Mouse (Mus musculus) liver, embryonic 13.5 days (tissue): ENCODE measurements around the gene Nos3. TPM values are rescaled to one million over a fixed set of nuclear protein-coding genes. Genes with fewer than 3 reads are reported as not detected.
A peak's percentile ranks its signal among the peaks of the same experiment; 100 is the strongest.

ENCODE experiments used
- ATAC-seq: fragments of 200-750 bp; cut with Nextera tagmentation; 2 replicates; pipeline ENCODE4 v1.8.0; 2017; ENCODE audit warnings: low read depth, mild to moderate bottlenecking, moderate number of reproducible peaks, moderate library complexity
- DNase-seq: peaks from one replicate; pipeline ENCODE4 v3.0.0; 2022
- H3K27ac ChIP-seq: fragments of 300-500 bp; sonication (generic); 2 replicates; pipeline ENCODE4 v1.5.1; 2015; ENCODE audit warnings: moderate library complexity, mild to moderate bottlenecking, inconsistent platforms
- H3K27me3 ChIP-seq: fragments of 300-500 bp; sonication (generic); 2 replicates; pipeline ENCODE4 v1.6.1; 2015; ENCODE audit warnings: mild to moderate bottlenecking, inconsistent platforms
- H3K36me3 ChIP-seq: fragments of 300-500 bp; sonication (generic); 2 replicates; pipeline ENCODE4 v1.6.1; 2015; ENCODE audit warnings: mild to moderate bottlenecking, inconsistent platforms
- H3K4me1 ChIP-seq: fragments of 300-500 bp; sonication (generic); replicated peaks from 2 replicates; pipeline ENCODE4 v1.6.1; 2015; ENCODE audit warnings: inconsistent platforms
- H3K4me2 ChIP-seq: fragments of 300-500 bp; sonication (generic); 2 replicates; pipeline ENCODE4 v1.6.1; 2015; ENCODE audit warnings: inconsistent platforms, mild to moderate bottlenecking, moderate library complexity
- H3K4me3 ChIP-seq: fragments of 300-500 bp; sonication (generic); replicated peaks from 2 replicates; pipeline ENCODE4 v1.5.1; 2015; ENCODE audit warnings: mild to moderate bottlenecking, inconsistent platforms
- H3K9ac ChIP-seq: fragments of 300-500 bp; sonication (generic); 2 replicates; pipeline ENCODE4 v1.6.1; 2015; ENCODE audit warnings: mild to moderate bottlenecking, inconsistent platforms
- H3K9me3 ChIP-seq: fragments of 300-500 bp; sonication (generic); replicated peaks from 2 replicates; pipeline ENCODE4 v1.6.1; 2016; ENCODE audit warnings: inconsistent platforms
- WGBS: fragments of 180-500 bp; shearing (Covaris S2); methylation state at CpG from one replicate; pipeline ENCODE4 v1.1.7; 2015; ENCODE audit not compliant: insufficient replicate concordance; 5-methylcytosine and 5-hydroxymethylcytosine counted together
- polyA plus RNA-seq: library from polyadenylated mRNA; unstranded; fragments of >200 nt; fragmentation: Nextera tagmentation; extraction: Ambion mirVana; gene quantifications from 2 replicates; pipeline ENCODE4 v1.2.1, GENCODE M21; 2015

The Nos3 gene
- polyA plus RNA-seq, 1 experiment from 2014 or later = 2.7 TPM

GRCm38 (mm10) chr5:24346313-24346712 is 18.3 kb upstream of the Nos3 start:
- H3K27me3 ChIP-seq = peaks cover 56% of the 10 kb centered on the region
- H3K36me3 ChIP-seq = no peaks in the 10 kb centered on the region
- DNase-seq (no peak), ATAC-seq (no peak)
- 32% methylated on average over 7 of the region's 7 CpGs for WGBS
- no peak overlapping the region for H3K4me3 ChIP-seq
- no peak overlapping the region for H3K9ac ChIP-seq
- no peaks in the 10 kb centered on the region for H3K9me3 ChIP-seq
- no peak overlapping the region for H3K4me2 ChIP-seq
- no peak overlapping the region for H3K27ac ChIP-seq
- peaks cover 70% of the 10 kb centered on the region for H3K4me1 ChIP-seq

GRCm38 (mm10) chr5:24347186-24347875 is 17.3 kb upstream of the Nos3 start:
- Histone ChIP-seq H3K27ac (no peak overlapping the region), H3K36me3 (no peaks in the 10 kb centered on the region), H3K4me1 (peaks cover 75% of the 10 kb centered on the region), H3K27me3 (peaks cover 66% of the 10 kb centered on the region), H3K9me3 (no peaks in the 10 kb centered on the region), H3K4me3 (no peak overlapping the region), H3K4me2 (peak overlapping the region; percentile 74; the same call in 1 of the 2 replicates), H3K9ac (no peak overlapping the region)
- DNase-seq (no peak), ATAC-seq (no peak)
- WGBS = 58% methylated on average over 7 of the region's 7 CpGs

- Histone ChIP-seq H3K27ac (no peak overlapping the region), H3K4me2 (peak overlapping the region; percentile 74), H3K9ac (peak overlapping the region; percentile 41; the same call in 1 of the 2 replicates), H3K4me3 (peak overlapping the region; percentile 54), H3K9me3 (no peaks in the 10 kb centered on the region), H3K27me3 (peaks cover 74% of the 10 kb centered on the region), H3K36me3 (no peaks in the 10 kb centered on the region), H3K4me1 (peaks cover 72% of the 10 kb centered on the region)
- ATAC-seq (peak; percentile 56), DNase-seq (peak; percentile 63)
- WGBS = 1% methylated on average over 41 of the region's 41 CpGs
Observed at GRCm38 (mm10) chr5:24348128-24348527, 16.5 kb upstream of the Nos3 start.

- H3K4me3 ChIP-seq = peak overlapping the region; percentile 54
- H3K27ac ChIP-seq = no peak overlapping the region
- H3K36me3 ChIP-seq = no peaks in the 10 kb centered on the region
- DNase-seq (no peak), ATAC-seq (no peak)
- H3K9ac ChIP-seq = peak overlapping the region; percentile 41; the same call in 1 of the 2 replicates
- H3K4me2 ChIP-seq = peak overlapping the region; percentile 74
- peaks cover 68% of the 10 kb centered on the region for H3K4me1 ChIP-seq
- under 1% methylated on average over 28 of the region's 30 CpGs for WGBS
- H3K27me3 ChIP-seq = peaks cover 79% of the 10 kb centered on the region
- no peaks in the 10 kb centered on the region for H3K9me3 ChIP-seq
Observed at GRCm38 (mm10) chr5:24348546-24348945, 16.1 kb upstream of the Nos3 start.

GRCm38 (mm10) chr5:24350073-24350472 is 14.5 kb upstream of the Nos3 start:
- Histone ChIP-seq H3K27ac (no peak overlapping the region), H3K9me3 (no peaks in the 10 kb centered on the region), H3K4me3 (no peak overlapping the region), H3K9ac (no peak overlapping the region), H3K36me3 (no peaks in the 10 kb centered on the region), H3K4me2 (no peak overlapping the region), H3K4me1 (peaks cover 53% of the 10 kb centered on the region), H3K27me3 (peaks cover 90% of the 10 kb centered on the region)
- ATAC-seq = no peak
- DNase-seq = no peak
- WGBS = 59% methylated on average over 3 of the region's 3 CpGs

GRCm38 (mm10) chr5:24350531-24351250 is 13.9 kb upstream of the Nos3 start:
- WGBS = 42% methylated on average over 15 of the region's 15 CpGs
- no peak overlapping the region for H3K27ac ChIP-seq
- peaks cover 47% of the 10 kb centered on the region for H3K4me1 ChIP-seq
- no peak for ATAC-seq
- H3K36me3 ChIP-seq = no peaks in the 10 kb centered on the region
- no peak for DNase-seq
- peak overlapping the region; percentile 51; the same call in 1 of the 2 replicates for H3K9ac ChIP-seq
- H3K27me3 ChIP-seq = peaks cover 90% of the 10 kb centered on the region
- no peaks in the 10 kb centered on the region for H3K9me3 ChIP-seq
- H3K4me2 ChIP-seq = peak overlapping the region; percentile 73
- peak overlapping the region; percentile 62 for H3K4me3 ChIP-seq

GRCm38 (mm10) chr5:24351278-24351677 is 13.3 kb upstream of the Nos3 start, which contains the start of gene Kcnh2:
Gene Kcnh2, minus strand, starts transcription at chr5:24351604.
- H3K4me3 ChIP-seq = peak within 1 kb of the TSS; percentile 62
- peaks cover 92% of the 10 kb centered on the region for H3K27me3 ChIP-seq
- no peaks in the 10 kb centered on the region for H3K9me3 ChIP-seq
- WGBS = under 1% methylated on average over 33 of the region's 53 CpGs
- DNase-seq = no peak
- H3K4me1 ChIP-seq = peaks cover 41% of the 10 kb centered on the region
- H3K4me2 ChIP-seq = peak within 1 kb of the TSS; percentile 73
- no peaks in the 10 kb centered on the region for H3K36me3 ChIP-seq
- peak; percentile 19; the same call in 1 of the 2 replicates for ATAC-seq
- no peak within 1 kb of the TSS for H3K27ac ChIP-seq
- H3K9ac ChIP-seq = peak within 1 kb of the TSS; percentile 51; the same call in 1 of the 2 replicates

GRCm38 (mm10) chr5:24351701-24352171 is 12.9 kb upstream of the Nos3 start:
- peaks cover 41% of the 10 kb centered on the region for H3K4me1 ChIP-seq
- H3K4me3 ChIP-seq = peak overlapping the region; percentile 62
- under 1% methylated on average over 39 of the region's 41 CpGs for WGBS
- H3K36me3 ChIP-seq = no peaks in the 10 kb centered on the region
- ATAC-seq = peak; percentile 65
- H3K27me3 ChIP-seq = peaks cover 91% of the 10 kb centered on the region
- peak; percentile 38 for DNase-seq
- H3K9me3 ChIP-seq = no peaks in the 10 kb centered on the region
- peak overlapping the region; percentile 73 for H3K4me2 ChIP-seq
- no peak overlapping the region for H3K27ac ChIP-seq
- peak overlapping the region; percentile 51; the same call in 1 of the 2 replicates for H3K9ac ChIP-seq

- peaks cover 88% of the 10 kb centered on the region for H3K27me3 ChIP-seq
- no peaks in the 10 kb centered on the region for H3K36me3 ChIP-seq
- peak overlapping the region; percentile 73 for H3K4me2 ChIP-seq
- WGBS = 3% methylated on average over 24 of the region's 24 CpGs
- ATAC-seq = no peak
- DNase-seq = no peak
- peak overlapping the region; percentile 62 for H3K4me3 ChIP-seq
- peaks cover 41% of the 10 kb centered on the region for H3K4me1 ChIP-seq
- H3K27ac ChIP-seq = no peak overlapping the region
- no peak overlapping the region for H3K9ac ChIP-seq
- H3K9me3 ChIP-seq = no peaks in the 10 kb centered on the region
Observed at GRCm38 (mm10) chr5:24352251-24352859, 12.3 kb upstream of the Nos3 start.

- DNase-seq (no peak), ATAC-seq (no peak)
- no peaks in the 10 kb centered on the region for H3K36me3 ChIP-seq
- H3K27ac ChIP-seq = no peak overlapping the region
- H3K9me3 ChIP-seq = no peaks in the 10 kb centered on the region
- no peak overlapping the region for H3K4me2 ChIP-seq
- WGBS = 24% methylated on average over 4 of the region's 4 CpGs
- peaks cover 31% of the 10 kb centered on the region for H3K4me1 ChIP-seq
- H3K27me3 ChIP-seq = peaks cover 78% of the 10 kb centered on the region
- no peak overlapping the region for H3K4me3 ChIP-seq
- no peak overlapping the region for H3K9ac ChIP-seq
Observed at GRCm38 (mm10) chr5:24353327-24353726, 11.3 kb upstream of the Nos3 start.

GRCm38 (mm10) chr5:24356764-24357163 is 7.8 kb upstream of the Nos3 start:
- WGBS = 35% methylated on average over 4 of the region's 4 CpGs
- Histone ChIP-seq H3K4me2 (no peak overlapping the region), H3K27me3 (peaks cover 53% of the 10 kb centered on the region), H3K27ac (no peak overlapping the region), H3K4me3 (no peak overlapping the region), H3K36me3 (no peaks in the 10 kb centered on the region), H3K9ac (no peak overlapping the region), H3K9me3 (no peaks in the 10 kb centered on the region), H3K4me1 (peaks cover 11% of the 10 kb centered on the region)
- DNase-seq = no peak
- ATAC-seq = no peak
